Mouse (Mus musculus) mature B cell (primary cell): ENCODE measurements around the gene Slc16a13.

Source experiments
- in situ Hi-C: fragments of 300-500 bp; cut with MboI; formaldehyde crosslinking; loops from 2 replicates; pipeline ENCODE4 v1.14.3; 2019

Gene Slc16a13

DNA sequence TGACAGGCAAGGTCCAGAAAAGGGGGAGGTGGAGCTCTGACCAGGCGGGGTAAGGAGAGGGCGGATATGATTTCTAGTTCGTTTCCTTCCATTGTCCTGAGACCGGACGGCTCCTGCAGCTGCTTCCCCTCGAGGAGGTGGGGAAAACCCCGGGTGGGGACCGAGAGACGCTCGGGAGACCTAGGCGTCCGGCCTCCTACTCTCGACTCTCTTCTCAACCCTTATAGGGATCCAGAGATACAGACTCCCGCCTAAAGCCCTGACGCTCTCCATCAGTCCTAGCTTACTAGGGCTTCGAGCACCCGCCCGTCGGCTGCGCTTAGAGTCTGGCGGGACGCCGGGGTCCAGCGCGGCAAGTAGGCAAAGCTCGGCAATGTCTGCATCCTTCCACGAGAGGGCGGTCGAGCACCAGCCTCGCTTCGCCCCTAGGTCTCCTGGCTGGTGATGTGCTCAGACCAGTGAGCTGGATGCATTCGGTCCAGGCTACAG lies 9.4 kb upstream of the Slc16a13 start:
- in situ Hi-C loops: no loop called here

DNA sequence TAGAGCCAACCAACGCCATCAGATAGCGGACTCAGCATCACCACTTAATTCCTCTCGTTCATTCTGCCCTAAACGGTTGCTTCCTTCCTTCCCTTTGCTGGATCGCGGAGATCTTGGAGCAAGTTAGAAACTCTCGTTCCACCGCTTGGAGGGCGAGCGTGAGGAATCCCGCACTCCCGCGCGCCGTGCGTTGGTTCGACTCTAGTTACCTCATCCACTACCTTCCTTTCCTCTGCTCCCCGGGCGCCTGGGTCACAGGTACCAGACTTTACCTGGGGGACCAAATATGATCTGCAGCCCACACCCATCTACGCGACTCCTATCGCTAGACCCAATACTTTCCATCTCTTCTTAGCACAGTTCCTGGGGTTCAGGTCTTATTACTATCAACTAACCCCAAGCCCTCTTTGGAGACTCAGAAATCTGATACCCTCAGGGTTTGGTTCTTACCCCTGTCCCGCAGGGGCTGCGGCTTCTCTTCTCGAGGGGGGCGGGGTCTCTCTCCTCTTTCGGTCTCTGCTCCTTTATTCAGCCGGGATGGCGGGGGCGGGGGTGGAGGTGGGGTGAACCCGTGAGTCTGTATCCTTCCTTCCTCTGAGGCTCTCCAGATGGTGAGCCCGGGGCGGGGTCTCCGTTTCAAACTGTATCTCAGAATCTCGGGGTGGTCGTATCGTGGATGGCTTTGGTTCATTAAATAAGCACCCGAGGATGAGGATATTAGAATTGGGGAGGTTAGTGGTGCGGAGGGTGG lies 8.6 kb upstream of the Slc16a13 start, which contains the start of gene Bcl6b:
Gene Bcl6b, minus strand, starts transcription at position 539 of the 751 bp plus-strand sequence.
- in situ Hi-C loops: no loop called here

DNA sequence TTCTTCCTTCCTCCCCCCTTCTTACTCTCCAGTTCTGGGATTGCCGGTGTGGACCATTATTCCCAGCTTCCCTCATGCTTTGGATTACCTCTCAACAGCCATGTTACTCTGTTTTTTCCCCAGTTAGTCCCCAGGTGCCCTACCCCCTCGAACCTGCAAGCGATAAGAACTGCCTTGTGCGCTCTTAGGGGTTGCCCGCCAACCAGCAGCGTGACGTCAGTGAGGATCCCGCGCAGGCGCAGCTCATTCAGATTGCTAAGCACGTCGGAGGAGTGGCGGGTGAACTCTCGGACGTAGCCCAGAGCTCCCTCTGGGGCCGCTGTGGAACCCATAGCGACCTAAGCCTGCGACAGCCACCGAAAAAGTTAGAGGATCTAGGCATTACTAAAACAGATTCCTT lies 8.0 kb upstream of the Slc16a13 start:
- in situ Hi-C loops: no loop called here

DNA sequence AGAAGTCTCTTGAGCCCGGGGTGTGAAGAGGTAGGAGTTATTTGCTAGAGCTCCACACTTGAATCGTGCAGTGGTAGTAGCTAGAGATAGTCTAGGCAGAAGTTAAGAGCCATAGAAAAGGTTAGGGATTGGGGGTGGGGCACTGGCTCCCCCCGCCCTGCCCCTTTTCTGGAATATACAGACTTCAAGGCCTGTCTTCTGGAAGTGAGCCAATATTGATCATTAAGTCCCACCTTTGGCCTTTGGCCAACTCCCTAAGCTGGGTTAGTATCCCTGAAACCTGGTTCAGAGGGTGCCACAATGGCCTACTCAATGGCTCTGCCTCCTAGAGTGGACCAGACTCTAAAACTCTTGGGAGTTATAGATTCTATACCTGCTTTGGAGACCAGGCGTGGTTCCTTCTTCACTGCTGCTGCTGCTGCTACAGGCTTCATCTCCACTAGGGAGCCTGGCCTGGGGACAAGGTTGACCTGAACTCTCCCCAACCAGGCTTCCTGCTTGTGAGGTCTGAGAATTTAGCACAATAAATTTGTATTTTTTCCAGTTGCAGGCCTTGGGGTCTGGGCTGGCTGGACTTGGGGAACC lies 6.9 kb upstream of the Slc16a13 start:
- in situ Hi-C loops: no loop called here

DNA sequence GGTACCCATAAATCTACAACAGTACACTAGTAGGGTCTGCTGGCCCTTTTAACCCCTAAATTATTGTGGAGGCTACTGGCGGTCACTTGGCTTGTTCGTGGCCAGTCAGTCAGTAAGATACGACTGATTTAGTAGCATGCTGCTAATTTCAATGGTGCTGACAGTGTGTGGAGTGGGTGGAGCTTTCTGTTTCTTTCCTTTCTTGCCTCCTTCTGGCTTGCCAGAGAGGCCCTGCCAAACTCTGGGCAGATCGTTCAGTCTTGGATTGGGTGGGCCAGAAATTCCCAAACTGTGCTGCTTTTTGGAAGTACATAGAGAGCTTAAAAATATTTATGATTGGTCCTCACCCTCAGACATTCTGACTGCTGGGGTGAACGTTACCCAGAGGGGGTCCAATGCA lies 6.3 kb upstream of the Slc16a13 start:
- in situ Hi-C loops: no loop called here

DNA sequence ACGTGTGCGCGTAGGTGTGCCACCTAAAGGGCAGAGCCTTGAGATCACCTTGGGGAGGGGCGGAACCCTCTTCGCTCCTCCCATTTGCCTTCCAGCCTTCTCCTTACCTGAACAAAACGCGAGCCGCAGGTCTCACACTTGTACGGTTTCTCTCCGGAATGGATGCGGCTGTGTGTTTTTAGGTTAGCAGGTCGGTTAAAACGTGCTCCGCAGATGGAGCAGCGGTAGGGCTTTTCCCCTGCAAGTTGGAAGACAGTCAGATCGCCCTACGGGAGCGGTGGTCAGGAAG lies 5.7 kb upstream of the Slc16a13 start:
- in situ Hi-C loops: no loop called here

DNA sequence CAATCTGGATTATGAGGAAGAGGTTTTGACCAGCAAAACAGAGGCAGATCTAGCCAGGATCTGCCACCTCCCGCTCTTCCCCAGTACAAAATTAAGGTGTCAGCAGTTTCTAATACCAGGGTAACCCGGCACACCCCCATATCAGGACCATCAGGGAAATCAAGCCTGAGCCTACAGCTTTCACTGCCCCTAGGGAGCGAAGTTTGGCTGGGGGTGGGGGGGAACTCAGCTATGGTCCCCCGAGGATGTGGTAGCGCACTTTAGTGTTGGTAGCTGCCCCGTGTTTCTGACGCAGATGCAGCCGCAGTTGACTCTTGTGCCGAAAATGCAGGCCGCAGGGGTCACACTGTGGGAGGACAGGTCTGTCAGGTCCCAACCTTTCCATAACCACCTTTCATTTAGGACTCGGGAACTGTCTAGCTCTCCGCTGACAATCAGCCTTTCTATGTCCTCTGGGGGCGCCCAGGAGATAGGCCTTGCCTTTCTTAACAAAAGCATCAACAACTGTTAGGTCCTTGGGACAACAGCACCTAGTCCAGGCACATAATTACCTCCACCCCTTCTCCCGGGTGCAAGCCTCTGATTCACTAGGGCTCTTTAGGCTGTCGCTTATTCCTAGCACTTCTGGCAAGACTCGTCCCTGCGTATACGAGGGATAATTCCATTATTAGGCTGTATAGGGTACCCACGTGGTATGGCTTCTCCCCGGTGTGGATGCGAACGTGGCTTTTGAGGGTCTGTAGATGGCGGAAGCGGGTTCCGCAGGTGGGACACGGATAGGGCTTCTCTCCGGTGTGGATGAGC lies 5.1 kb upstream of the Slc16a13 start:
- in situ Hi-C loops: no loop called here

DNA sequence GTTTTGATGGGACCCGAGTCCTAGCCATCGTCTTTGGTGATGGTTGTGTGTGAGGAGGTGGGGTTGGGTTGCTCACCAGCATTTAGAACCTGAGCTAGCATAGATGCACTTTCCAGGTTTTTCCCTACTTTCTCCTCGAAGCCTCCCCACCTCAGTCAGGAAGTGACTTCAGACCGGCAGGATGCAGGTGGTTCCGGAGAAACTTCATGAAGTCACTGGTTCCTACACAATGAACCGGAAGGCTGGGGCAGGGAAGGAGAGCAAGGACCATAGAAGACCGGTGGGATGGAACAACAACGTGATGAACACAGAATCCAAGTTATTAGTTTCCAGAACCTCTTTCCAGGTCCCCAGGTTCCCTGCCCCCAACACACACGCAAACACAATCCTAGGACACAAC lies 2.9 kb upstream of the Slc16a13 start:
- in situ Hi-C loops: no loop called here

DNA sequence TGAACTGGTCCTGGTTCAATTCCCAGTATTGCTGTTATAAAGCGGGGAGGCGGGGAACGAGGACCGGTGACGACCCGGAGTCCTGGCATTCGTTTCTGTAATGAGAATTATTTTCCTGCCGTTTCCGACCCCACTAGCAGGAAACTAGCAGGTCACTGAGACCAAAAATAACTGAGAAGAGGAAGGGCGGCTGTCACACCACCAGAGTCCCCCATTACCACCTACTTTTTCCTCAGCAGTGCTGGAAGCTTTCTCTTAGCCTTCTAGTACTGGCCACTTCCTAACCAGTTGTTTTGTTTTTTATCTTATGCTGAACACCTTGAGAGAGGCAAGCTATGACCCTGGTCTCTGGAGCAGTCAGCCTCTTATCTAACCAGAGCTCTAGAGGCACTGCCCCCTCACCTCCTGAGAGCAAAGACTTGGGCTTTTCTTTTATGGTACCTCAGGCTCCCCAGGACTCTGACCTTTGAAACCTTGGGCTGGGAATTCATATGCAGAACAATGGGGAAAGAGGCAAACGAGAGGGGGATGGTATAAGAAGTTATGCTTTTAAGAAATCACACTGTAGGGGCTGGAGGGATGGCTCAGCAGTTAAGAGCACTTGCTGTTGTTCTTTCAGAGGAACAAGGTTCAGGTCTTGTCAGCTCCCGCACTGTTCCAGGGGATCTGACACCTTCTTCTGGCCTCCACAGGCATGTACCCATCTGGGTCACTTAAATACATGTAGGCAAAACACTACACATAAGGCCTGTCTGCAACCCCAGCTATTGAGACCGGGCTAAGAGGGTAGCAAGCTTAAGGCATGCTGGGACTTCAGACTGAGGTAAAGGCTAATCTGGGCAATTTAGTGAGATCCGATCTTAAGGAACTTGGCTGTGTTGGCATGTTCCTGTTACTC lies 988 bp upstream of the Slc16a13 start:
- in situ Hi-C loops: no loop called here

DNA sequence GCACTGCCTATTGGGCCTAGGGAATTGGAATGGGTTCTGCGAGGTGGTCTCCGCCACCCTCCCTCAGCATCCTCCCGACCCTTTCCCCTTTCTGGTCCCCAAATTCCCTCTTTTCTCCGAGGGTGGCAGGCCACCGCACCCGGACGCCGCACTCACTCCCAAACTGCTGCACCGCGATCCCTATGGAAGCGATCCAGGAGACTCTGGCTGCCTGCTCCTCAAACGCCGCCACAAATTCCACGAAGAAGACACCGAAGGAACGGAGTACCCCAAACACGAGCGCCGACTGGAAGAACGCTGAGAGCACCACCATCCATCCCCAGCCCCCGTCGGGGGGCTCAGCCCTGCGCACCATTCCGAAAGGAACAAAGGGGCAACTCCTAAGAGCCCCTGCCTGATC lies 541 bp downstream of the Slc16a13 start:
- in situ Hi-C loops: no loop called here

DNA sequence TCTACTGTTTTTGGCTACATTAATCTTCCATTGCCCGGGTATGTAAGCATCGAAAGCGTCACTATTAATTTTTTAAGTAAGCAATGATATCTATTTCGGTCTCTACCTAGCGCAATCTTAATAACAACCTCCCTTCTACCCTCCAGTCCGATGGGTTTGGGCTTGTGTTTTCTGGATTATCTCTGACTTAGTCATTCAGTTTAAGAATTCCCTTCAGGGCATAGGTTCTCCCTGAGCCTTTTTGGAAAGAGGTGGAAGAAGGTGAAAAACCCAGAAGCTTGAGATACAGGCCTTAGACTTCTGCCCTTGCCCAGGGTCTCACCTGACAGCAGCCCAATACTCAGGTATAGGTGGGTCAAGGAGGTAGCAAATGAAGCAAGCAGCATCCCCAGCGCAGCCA lies 991 bp downstream of the Slc16a13 start:
- in situ Hi-C loops: no loop called here

DNA sequence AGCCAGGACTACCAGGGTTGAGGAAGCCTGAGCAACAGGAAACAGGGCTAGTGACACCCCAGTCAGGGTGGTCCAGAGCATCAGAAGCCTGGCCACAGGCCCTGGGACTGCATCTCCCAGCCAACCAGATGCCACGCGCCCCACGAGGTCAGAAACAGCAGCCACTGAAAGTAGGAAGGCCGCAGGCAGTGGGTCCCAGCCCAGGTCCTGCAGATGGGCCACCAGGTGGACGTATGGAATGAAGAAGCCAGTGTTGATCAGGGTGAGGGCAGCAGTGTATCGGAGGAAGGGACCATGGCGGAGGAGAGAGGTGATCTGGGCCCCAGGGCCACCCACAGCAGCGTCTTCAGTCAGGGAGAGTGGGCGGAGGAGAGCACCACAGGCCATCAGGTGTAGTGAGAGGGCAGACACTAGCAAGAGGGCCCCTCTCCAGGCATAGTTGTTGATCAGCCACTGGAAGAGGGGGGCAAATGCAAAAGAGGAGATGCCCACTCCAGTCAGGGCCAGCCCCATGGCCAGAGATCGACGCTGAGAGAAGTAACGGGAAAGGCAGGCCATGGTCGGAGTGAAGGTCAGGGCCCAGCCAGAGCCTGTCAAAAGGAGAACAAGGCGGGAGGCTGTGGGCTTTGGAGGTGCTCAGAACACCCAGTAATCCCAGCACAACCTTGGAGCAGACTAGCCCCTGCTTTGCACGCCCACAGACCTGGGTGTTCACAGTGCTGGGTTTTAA lies 2.0 kb downstream of the Slc16a13 start:
- in situ Hi-C loops: no loop called here

DNA sequence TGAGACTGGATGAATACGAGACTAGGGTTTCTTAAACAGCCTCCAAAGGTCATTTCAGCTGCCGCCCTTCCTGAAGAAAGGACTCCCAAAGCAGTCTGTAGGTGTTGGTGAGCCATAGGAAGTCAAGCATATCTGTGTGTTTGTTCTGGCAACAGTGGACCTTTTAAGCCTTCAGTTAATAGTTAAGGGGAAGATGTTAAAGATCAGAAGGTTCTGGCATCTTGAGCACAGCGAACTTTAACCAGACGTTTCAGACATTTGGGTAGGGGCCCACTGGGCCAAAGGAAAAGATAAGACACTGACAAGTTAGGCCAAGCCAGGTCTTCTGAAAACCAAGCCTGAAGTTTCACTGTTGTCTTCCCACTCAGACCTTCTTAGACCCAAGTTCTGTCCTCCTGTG lies 2.8 kb downstream of the Slc16a13 start:
- in situ Hi-C loops: no loop called here

DNA sequence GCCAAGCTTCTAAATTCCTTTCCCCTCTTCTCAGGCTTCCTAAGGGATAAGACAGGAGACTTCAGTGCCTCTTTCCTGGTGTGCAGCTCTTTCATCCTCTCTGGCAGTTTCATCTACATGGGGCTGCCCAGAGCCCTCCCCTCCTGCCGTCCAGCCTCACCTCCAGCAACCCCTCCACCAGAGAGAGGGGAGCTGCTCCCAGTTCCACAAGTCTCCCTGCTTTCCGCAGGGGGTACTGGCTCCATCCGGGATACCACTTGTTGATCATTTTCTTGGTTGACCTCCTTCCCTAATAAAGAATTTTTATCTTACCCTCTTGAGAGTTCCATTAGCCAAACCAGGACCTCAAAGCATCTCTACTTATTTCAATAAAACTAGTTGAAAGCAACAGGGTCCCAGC lies 4.8 kb downstream of the Slc16a13 start:
- in situ Hi-C loops: no loop called here

DNA sequence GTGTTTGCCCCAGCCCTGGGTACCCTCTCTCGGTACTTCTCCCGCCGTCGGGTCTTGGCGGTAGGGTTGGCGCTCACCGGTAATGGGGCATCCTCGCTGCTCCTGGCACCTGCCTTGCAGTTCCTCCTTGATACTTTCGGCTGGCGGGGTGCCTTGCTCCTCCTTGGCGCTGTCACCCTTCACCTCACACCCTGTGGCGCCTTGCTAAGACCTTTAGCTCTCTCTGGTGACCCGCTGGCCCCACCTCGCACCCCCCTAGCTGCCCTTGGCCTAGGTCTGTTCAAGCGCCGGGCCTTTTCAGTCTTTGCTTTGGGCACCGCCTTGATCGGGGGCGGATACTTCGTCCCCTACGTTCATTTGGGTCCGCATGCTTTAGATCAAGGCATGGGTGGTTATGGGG lies 5.6 kb downstream of the Slc16a13 start:
- in situ Hi-C loops: no loop called here

DNA sequence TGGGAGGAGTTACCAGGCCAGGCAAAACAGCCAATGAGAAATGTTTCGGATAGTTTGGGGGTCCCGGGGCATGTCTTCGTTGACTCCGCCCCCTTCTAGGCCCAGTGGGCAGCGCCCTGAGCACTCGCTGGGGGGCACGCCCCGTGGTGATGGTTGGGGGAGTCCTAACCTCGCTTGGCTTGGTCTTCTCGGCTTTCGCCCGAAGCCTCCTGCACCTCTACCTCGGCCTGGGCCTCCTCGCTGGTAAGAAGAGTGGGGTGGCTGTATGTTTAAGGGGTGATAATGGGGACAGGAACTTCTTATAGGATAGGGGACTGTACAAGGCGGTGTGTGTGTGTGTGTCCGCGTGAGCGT lies 6.0 kb downstream of the Slc16a13 start:
- in situ Hi-C loops: no loop called here

DNA sequence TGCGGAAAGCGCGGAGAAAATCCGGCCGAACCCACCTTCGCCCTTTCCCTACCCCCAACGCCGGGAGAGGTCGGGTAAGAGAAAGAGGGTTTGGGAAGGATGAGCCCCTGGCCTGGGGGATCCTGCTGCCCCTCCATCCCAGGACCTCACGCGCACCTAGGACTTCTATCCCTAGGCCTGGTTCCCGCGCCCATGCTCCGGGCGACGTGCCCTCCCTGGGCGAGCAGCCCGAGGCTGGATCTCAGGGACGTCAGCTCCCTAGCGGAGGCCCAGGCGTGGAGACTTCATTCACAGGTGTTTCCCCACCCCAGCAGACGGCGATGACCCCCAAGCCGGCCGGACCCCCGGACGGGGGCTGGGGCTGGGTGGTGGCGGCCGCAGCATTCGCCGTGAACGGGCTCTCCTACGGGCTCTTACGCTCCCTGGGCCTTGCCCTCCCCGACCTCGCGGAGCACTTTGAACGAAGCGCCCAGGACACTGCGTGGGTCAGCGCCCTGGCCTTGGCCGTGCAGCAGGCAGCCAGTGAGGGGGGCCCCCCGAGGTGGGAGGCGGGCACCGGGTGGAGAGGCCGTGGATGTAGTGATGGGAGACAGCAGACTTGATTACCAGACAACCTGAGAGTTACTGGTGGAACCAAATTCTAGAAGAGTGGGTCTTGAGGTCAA lies 6.5 kb downstream of the Slc16a13 start:
- in situ Hi-C loops: no loop called here

DNA sequence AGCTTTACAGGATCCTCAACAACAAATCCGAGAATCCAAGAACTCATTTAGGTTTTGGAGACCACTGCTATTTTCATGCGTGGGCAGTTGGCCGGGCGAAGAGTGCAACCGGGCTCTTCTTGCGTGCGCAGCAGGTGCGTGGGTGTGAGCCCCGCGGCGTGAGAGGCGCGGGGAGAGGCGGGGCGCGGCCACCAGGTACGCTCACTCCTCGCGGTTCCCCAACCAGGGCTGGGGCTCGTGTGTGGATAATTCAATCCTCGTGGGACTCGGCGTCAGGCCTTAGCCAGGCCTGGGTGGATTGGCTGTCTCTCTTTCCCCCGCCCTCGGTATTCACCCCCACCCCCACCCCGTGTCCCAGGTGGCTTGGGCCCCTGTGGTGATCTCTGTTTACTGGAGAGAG lies 7.1 kb downstream of the Slc16a13 start:
- in situ Hi-C loops: no loop called here

DNA sequence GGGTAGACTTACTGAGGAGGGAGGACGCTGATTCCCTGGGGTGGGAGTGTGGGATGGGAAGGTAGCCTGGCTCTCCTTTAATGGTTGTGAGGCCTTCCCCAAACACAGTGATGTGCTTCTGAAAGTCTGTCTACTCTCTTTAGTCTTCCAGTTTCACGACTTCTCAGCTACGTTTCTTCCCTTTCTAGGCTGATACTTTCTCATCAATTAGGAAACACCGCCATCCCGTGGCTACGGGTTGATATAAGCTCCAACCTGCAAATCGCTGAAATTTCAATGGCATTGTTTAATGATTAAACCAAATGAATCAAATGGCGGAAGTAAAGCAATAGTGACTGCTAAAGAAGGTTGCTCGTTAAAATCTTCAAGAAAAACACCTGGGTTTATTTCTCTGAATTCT lies 8.0 kb downstream of the Slc16a13 start:
- in situ Hi-C loops: no loop called here

DNA sequence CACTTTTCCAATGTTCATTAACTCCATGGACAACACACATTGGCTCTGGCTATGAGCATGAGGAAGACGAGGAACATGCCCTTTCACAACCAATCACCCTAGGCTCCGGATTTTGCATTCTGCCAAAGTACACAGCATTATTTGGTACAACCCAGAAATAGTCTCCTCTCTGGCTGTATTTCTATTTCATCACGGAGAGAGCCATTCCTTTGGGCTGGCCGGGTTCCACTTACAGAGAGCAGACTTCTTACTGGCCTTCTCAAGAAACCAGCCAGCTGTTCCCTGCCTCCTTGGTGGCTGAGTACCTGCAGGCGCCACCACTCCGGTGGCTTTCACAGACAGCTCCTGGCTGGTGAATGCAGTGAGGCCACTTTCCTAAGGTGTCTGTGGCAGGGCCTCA lies 8.4 kb downstream of the Slc16a13 start, which contains the start of gene Slc16a11:
Gene Slc16a11, plus strand, starts transcription at position 330 of the 400 bp plus-strand sequence.
- in situ Hi-C loops: no loop called here

DNA sequence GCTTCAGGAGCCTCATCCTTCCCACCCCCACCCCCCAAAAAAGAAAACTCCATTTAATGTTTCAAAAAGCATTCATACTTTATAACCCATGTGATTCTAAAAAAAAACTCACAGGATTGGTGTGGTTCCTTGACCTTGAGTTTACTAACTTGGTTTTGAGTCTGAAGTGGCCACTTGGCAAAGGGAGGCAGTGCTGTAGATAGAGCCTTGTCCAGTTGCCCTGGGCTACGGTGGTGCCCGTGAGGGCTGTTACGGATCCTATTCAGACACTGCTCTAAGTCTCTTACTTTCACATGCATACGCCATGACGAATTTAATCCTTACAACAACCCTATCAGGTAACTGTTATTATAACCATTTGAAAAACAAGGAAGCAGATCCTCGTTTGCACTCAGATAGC lies 8.9 kb downstream of the Slc16a13 start:
- in situ Hi-C loops: no loop called here
